Mouse (Mus musculus) spleen, embryonic (tissue): ENCODE measurements around the gene Echs1.

ENCODE experiments used
- CTCF ChIA-PET: fragments of 350-600 bp; sonication (Branson Sonifier 250); formaldehyde crosslinking; loops from one replicate; lab custom pipeline; 2022; lab: Charles Lee

Echs1 gene

GRCm38 (mm10) chr7:140061832-140062130, 54.5 kb downstream of the Echs1 start:
- CTCF ChIA-PET = no interaction called here

- CTCF ChIA-PET = no interaction called here
Measured at GRCm38 (mm10) chr7:140060936-140061831, 55.1 kb downstream of the Echs1 start.

DNA sequence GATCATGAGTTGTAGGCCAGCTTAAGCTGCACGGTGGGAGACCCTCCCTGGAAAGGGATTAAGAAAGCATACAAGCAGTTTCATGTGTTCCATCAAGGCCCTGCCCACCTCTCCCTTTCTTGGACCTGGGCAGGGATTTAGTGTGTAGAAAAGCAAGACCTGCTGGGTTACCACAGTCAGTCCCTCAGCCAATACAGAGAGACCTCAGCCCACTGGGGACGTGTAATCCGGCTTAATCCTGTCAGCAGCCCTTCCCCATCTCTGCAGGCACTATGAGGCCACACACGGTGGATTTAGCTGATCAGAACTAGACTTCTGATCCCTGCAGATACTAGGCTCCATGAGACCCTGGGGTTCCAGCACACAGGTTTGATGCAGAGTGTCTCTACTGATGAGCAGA, 56.7 kb downstream of the Echs1 start:
- CTCF ChIA-PET = interaction anchor here (0.7 kb wide), 1 partner anchor 183 kb away, joined by 6 read pairs; no protein-coding TSS in a partner anchor

- CTCF ChIA-PET = no interaction called here
Measured at GRCm38 (mm10) chr7:140058528-140058927, 57.7 kb downstream of the Echs1 start.

GRCm38 (mm10) chr7:140057413-140058407, 58.6 kb downstream of the Echs1 start:
- CTCF ChIA-PET = no interaction called here
